Comparison of ENCODE assay signal across 9 mouse cellular contexts in genomic region chr2:135692568-135693488, GRCm38 (mm10). TPM values are rescaled to one million over a fixed set of nuclear protein-coding genes. Genes with fewer than 3 reads are reported as not detected.
DNase-seq lines count a peak whose midpoint lies in the region; ATAC-seq and TF ChIP-seq lines count a peak whose summit lies in the region.
"Had no signal": no experiment of that assay in that cellular context is flagged by ENCODE, and none has a peak within 500 bp of the region (broad histone marks: within the 10 kb centered on the region; RNA-seq: fewer than 3 reads in every experiment).

No protein-coding gene starts in this region.

- WGBS in cerebellum, adult 2 months, result 31% methylated on average over 12 of the region's 12 CpGs
- WGBS in kidney, adult 2 months, result 40% methylated on average over 12 of the region's 12 CpGs

- TF ChIP-seq POLR2A in cerebellum, adult 2 months (IDR thresholded peaks at IDR 0.05; ENCODE audit: borderline replicate concordance, insufficient read depth, low read length), result no peak
- TF ChIP-seq POLR2A in kidney, adult 2 months (IDR thresholded peaks at IDR 0.05; ENCODE audit: low read depth, low read length), result no peak

- H3K27me3 ChIP-seq in cerebellum, adult 2 months (ENCODE audit: control insufficient read depth, insufficient read depth, low read length), result no peaks in the 10 kb centered on the region
- H3K27me3 ChIP-seq in kidney, adult 2 months (replicated peaks; ENCODE audit: control insufficient read depth, insufficient read depth, low read length), result no peaks in the 10 kb centered on the region; the same call in 1 of the 2 replicates
- H3K27me3 ChIP-seq: neural tube, embryonic 12.5 days had no signal

- no peak overlapping the region for H3K4me3 ChIP-seq in cerebellum, adult 2 months (replicated peaks; ENCODE audit: insufficient read depth, low read depth, low read length)
- H3K4me3 ChIP-seq in kidney, adult 2 months (ENCODE audit: insufficient read depth, low read depth, low read length), result 0 out of 2 replicates have a peak overlapping the region, but pooled peaks have one; percentile 8
- H3K4me3 ChIP-seq: neural tube, embryonic 12.5 days had no signal

- H3K27ac ChIP-seq in cerebellum, adult 2 months (ENCODE audit: insufficient read depth, low read length), result peak overlapping the region; percentile 8
- peak overlapping the region; percentile 66 for H3K27ac ChIP-seq in kidney, adult 2 months (ENCODE audit: insufficient read depth, low read depth, low read length)
- H3K27ac ChIP-seq: neural tube, embryonic 12.5 days had no signal

- DNase-seq in cerebellum, adult 2 months, result peak; percentile 46 to 54
- DNase-seq in cerebellum, adult 8-10 months, result no peak
- peak; percentile 77 for DNase-seq in brain, adult 2 months (ENCODE audit: low read depth, low spot score)
- peak; percentile 72 to 90 for DNase-seq in heart, adult 18-20 months
- DNase-seq in kidney, adult 2 months, result peak; percentile 72
- no peak for DNase-seq in urinary bladder, postnatal 10 days (ENCODE audit: low spot score)
- no peak for DNase-seq in left cerebral cortex, adult 8-10 months (ENCODE audit: low spot score in 2 of 2)

- H3K36me3 ChIP-seq in kidney, adult 2 months (ENCODE audit: control insufficient read depth, insufficient read depth, low read length), result no peaks in the 10 kb centered on the region
- H3K36me3 ChIP-seq: neural tube, embryonic 12.5 days had no signal

- TF ChIP-seq CTCF in cerebellum, adult 2 months (IDR thresholded peaks at IDR 0.05; ENCODE audit: borderline replicate concordance, insufficient read depth, low read depth, low read length), result no peak
- no peak for TF ChIP-seq CTCF in kidney, adult 2 months (conservative IDR thresholded peaks at IDR 0.05; ENCODE audit: insufficient read depth, insufficient read length, low read depth, low read length)

- ATAC-seq in megakaryocyte-erythroid progenitor cell, adult 5-6 weeks (replicated peaks; ENCODE audit: low FRiP score, low TSS enrichment, poor library complexity, severe bottlenecking), result peak; percentile 49

- H3K4me1 ChIP-seq in cerebellum, adult 2 months (ENCODE audit: control insufficient read depth, insufficient read depth, low read length), result peaks cover 10% of the 10 kb centered on the region
- H3K4me1 ChIP-seq in kidney, adult 2 months (ENCODE audit: control insufficient read depth, insufficient read depth, low read length), result peaks cover 7% of the 10 kb centered on the region

RNA-seq across cellular contexts. Expression of gene Plcb4, which starts 34.0 kb away (rescaled TPM):
- polyA plus RNA-seq in cerebellum, adult 2 months (2012; rRNA removed), result 166 and 191 TPM in 2 replicates
- total RNA-seq in heart, adult 18-20 months (2021), result 10 to 100 TPM; 49.1 to 58.5 TPM
- 5.1 and 6.1 TPM in 2 replicates for polyA plus RNA-seq in kidney, adult 2 months (2012; rRNA removed)
- total RNA-seq in megakaryocyte-erythroid progenitor cell, adult 5-6 weeks (2014; fragmentation: Nextera tagmentation), result 23.4 and 32.1 TPM in 2 replicates
- total RNA-seq in megakaryocyte-erythroid progenitor cell, adult 5-6 weeks (2017), result 25.3 and 25.7 TPM in 2 replicates
- 10 to 100 TPM; 57.9 to 85.4 (median 73.2) TPM for total RNA-seq in left cerebral cortex, adult 8-10 months (2022)

Comparison
In these comparisons a context has a peak if more than half of its experiments do, and no peak if none do; other contexts are left out.
1. DNase-seq: peak in cerebellum, adult 2 months (2 of 2), brain, adult 2 months (single experiment), heart, adult 18-20 months (2 of 2) and kidney, adult 2 months (single experiment); none in cerebellum, adult 8-10 months (single experiment), urinary bladder, postnatal 10 days (single experiment) and left cerebral cortex, adult 8-10 months (0 of 2).